Mouse (Mus musculus) retina, embryonic 14.5 days (tissue): Measurements from ENCODE around the gene Rbfox3.
A peak's percentile ranks its signal among the peaks of the same experiment; 100 is the strongest.

Experiments
- DNase-seq: peaks from one replicate; pipeline ENCODE4 v3.0.0-alpha.2; 2015; ENCODE audit warnings: low spot score

The Rbfox3 gene

DNA sequence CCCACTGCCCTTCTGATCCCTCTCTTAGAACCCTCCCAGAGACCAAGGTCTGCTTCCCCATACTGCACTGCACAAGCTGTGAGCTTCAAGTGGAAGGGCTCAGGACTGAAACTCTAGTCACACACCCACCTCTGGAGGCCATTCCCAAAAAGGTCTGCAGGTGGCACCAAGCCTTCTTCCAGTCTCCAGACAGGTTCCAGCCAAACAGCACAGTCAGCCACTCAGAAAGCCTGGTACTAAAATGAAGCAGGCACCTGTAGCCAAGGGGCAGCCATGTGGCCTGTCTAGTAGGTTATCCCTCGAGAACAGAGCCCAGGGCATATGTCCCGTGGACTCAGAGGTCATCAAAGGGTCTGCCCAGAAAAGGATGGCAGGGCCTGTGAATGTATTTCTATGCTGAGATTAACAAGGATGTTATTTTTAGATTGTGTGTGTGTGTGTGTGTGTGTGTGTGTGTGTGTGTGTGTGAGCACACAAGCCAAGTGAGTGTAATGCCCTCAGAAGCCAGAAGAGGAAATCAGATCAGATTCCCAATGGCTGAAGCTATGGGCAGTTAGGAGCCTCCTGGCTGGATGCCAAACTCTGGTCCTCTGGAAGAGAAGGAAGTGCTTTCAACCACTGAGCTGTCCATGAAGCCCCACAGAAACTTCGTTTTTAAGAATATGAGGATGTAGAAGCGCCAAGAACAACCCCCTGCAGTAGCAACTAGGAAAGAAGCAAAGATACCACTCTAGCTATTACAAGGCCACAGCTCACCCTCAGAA lies at the start of gene Rbfox3:
TSS of gene Rbfox3 (minus strand) at position 291 of the 764 bp plus-strand sequence.
- no peak for DNase-seq

GRCm38 (mm10) chr11:118960649-118961048 lies 49.3 kb upstream of the Rbfox3 start:
- DNase-seq: no peak

DNA sequence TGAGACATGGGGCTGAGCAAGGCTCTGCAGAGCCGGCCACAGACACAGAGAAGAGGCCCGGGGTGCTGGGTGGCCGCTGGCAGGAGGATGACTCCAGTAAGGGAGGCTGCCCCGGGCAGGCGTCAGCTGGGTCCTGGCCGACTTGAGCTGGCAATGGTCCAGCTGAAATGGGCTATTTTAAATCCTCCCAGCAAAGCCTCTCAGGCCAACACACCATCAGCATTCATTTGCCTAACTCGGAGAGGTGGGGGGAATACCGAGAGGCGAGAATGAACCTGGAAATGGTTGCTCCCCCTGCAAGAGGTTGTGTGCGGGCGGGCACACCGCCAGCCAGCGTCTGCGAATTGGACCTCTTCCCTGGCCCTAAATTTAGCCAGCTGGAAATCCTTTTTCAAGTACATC lies 45.7 kb upstream of the Rbfox3 start:
- DNase-seq: no peak

GRCm38 (mm10) chr11:118955016-118955415 lies 43.6 kb upstream of the Rbfox3 start:
- no peak for DNase-seq

DNA sequence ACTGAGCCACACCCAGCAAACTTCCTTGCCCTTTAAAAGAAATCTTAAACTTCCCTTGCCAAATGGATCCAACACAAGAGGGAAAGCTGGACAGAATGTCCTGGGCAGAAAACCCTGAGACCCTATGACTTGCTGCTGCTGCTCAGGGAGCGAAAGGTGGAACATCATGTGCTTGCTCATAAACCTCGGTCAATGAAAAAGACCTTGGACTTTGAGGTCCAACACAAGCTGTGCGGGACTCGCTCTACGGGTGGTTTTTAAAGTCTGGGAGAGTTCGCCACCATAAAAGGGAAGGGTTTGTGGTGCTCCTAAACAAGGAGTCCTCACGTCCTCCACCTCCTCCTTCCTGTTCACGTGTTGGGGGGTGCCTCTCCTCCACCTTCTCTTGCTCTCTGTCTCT lies 34.5 kb upstream of the Rbfox3 start:
- no peak for DNase-seq

- no peak for DNase-seq
Observed at GRCm38 (mm10) chr11:118941268-118941667, 29.9 kb upstream of the Rbfox3 start.

DNA sequence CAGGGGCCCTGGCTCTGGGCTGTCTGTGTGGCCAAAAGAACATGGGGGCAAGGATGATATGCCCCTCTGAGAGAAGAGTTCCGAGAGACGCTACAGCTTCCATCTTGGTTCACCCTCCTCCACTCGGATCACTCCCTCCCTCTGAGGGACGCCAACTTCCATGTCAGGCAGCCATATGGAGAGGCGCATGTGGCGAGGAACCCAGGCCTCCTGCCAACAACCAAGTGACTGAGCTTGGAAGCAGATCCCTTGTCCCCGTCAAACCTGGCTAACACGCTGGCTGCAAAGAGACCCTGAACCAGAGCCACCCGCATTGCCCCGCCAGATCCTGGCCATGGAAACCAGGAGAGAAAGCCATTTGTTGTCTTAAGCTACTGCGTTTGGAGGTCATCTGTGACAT lies 29.1 kb upstream of the Rbfox3 start:
- DNase-seq: no peak

DNA sequence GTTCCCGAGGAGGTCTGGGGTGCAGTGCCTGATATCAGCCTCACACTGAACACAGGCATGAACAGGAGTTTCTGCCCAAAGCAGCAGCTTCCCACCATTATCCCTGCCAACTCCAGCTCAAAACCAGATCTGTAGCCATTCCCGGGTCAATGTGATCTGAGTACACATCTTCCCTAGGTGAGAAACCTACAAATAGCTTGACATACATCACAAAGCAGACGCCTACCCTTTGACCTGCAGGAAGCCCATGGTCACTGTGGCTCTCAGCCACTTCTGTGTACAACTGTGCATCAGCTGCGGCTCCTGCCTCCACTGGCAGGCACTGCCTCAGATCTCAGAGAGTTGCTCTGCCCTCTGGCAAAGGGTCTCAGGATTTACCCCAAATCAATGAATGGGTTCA lies 28.3 kb upstream of the Rbfox3 start:
- DNase-seq: no peak

DNA sequence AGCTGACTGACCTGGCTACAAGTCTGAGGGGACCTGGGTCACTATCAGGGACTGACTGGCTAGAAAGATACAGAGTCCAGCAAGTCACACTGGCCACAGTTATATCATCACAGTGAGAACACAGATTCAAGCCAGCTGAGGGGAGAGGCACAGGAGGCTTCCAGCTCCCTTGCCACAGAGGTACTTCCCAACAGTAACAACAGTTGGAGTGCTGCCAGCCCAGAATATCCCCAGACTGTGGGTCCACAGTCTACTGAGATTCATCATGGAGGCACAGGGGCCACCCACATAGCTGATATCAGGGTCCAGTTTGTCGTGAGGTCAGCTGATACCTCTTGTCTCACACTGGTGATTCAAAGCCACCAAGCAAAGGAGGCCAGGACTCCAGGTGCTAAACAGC lies 23.5 kb upstream of the Rbfox3 start:
- no peak for DNase-seq

- DNase-seq: peak; percentile 59
Observed at GRCm38 (mm10) chr11:118927081-118927480, 15.7 kb upstream of the Rbfox3 start.

GRCm38 (mm10) chr11:118921852-118922251 lies 10.5 kb upstream of the Rbfox3 start:
- DNase-seq: no peak

DNA sequence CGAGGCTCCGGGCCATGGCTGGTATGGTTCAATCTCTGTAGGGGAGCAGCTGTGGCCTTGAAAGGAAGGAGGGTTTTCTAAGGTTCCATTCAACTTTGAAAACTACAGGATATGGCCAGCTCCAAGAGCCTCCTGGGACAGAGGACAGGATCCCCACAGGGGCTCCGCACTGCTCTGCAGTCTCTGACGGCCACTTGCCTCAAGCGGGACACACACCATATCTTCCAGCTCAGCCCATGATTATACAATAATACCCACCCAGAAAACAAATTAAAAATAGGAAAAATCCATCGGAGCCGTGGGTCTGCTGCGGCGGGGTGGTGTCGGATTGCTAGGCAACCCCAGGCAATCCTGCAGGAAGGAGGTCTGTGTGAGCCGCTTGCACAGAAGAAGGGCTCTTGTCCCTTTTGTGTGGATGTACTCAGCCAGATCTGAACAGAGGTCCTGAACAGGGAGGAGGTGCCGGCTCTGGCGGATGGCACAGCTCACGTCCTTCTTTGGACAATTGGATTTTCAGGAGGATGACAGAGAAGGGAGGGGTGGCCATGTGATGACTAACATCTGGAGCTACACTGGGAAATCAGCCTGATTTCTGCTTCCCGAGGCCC lies 5.1 kb upstream of the Rbfox3 start:
- no peak for DNase-seq

DNA sequence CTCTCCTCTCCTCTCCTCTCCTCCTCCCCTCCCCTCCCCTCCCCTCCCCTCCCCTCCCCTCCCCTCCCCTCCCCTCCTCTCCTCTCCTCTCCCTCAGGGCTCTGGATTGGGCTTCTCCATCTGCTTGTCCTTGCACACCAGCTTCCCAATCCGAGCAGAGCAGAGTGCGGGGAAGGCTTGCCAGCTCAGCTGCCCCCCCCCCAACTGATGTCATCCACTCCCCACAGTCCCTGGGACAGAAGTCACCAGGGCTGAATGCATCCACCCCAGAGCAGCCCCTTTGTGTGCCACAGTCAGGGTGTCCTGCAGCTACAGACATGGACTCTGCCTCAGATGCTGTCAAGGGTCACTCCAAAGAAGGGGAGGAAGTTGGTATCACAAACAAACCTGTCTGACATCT lies 4.5 kb upstream of the Rbfox3 start:
- DNase-seq: no peak

GRCm38 (mm10) chr11:118912686-118913085 lies 1.3 kb upstream of the Rbfox3 start:
- no peak for DNase-seq

GRCm38 (mm10) chr11:118910756-118911155 lies 641 bp downstream of the Rbfox3 start:
- DNase-seq: no peak

DNA sequence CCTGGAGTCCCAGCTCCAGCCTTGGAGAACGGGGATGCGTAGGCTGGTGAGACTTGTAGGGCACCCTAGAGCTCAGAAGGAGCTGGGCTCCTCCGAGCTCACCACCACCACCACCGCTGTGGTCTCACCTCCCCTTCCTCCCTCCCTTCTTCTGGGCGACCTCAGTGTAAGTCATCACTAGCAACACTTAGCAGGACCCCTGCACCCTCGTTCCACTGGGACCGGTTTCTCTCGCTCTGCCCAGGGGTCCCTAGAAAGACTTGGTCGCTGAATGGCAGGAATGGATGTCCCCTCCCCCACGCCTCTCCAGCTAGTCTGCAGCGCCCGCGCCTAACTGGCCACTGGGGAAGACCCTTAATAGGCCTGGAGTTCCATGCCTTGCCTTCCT lies 1.6 kb downstream of the Rbfox3 start:
- peak; percentile 59 for DNase-seq

- peak; percentile 50 for DNase-seq
Observed at GRCm38 (mm10) chr11:118908981-118909813, 2.2 kb downstream of the Rbfox3 start.

- DNase-seq: no peak
Observed at GRCm38 (mm10) chr11:118908431-118908980, 2.9 kb downstream of the Rbfox3 start.

DNA sequence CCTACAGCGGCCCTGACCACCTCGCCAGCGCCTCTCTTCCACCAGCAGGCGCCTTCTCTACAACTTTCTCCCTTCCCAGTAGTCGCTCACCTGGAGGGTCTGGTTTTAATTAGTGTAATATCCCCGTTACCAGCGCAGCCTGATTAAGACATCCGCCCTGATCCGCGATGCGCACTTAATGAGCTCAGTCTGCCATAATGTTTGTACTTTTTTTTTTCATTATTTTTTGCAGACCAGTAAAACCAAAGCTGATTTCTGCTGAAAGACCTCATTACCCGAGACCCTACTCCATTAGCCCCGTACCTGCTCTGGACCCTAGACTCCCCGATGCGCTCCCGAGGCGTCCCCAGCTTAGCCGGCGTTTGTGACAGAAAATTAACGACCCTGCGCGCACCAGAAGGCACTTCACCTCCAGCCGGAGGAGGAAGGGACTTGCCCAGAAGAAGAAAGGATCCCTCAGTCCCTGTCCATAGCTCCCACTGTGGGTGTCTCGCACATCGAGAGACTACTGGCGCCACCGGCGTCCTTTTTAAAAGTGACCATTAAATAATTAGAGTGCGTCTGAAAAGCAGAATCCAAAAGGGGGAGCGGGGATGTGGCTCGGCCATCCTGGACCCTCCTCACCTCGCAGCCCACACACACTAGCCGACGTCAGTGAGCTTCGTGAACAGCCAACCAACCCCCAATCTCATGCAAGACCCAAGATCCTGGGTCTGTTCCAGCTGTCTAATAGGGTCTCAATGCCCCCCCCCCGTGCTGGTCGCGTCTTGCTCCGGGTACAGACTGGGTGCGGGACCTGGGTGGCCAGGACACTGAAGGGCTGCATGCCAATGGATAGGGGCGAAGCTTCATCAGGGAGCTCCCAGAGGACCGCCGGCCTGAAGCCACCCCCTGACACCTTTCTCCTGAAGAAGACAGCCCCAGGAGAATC lies 3.7 kb downstream of the Rbfox3 start:
- no peak for DNase-seq

DNA sequence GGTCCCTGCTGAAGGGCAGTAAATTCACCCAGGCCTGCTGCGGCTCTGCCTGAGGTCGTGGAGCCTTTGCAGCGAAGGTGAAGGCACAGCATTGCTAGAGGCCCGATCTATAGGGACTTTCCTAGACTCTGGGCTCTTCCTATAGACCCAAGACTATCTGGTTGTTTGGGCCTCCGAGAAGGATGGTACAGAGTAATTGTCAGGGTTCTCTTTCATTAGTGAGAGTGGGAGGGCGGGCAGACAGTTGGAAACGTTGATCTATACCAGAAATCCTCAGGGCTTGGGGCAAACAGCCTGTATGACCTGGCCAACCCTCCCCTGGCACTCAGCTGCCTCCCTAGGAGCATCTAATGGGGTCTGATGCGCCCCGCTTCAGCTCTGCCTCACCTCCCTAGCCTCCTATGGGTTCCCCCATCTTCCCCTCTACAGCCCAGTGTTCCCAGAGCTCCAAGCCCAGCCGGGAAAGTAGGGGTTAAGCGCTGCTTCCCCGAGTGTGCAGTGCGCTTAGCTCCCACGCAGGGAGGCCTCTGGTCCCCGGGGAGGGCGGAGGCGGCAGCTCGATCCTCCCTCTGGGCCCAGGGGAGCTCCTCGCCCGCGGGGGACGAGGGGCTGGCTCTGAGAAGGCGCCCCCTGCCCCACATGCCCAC lies 4.5 kb downstream of the Rbfox3 start:
- no peak for DNase-seq
